Mouse (Mus musculus) brown adipose tissue, adult 24 weeks (tissue): ENCODE measurements around the gene Cep170b. TPM values are rescaled to one million over a fixed set of nuclear protein-coding genes. Genes with fewer than 3 reads are reported as not detected.

Experiments
- H3K27ac ChIP-seq: fragments of 200-500 bp; replicated peaks from 2 replicates; pipeline ENCODE4 v1.5.1; 2012; ENCODE audit warnings: low read depth, mild to moderate bottlenecking, low read length
- H3K4me1 ChIP-seq: fragments of 200-500 bp; 2 replicates; pipeline ENCODE4 v1.6.1; 2012; ENCODE audit warnings: low read length, mixed read lengths; ENCODE audit not compliant: control insufficient read depth, insufficient read depth, insufficient read length
- H3K4me3 ChIP-seq: fragments of 200-500 bp; 2 replicates; pipeline ENCODE4 v1.5.1; 2012; ENCODE audit warnings: low read depth, mild to moderate bottlenecking, low read length, moderate library complexity; ENCODE audit not compliant: insufficient read depth
- polyA plus RNA-seq: library from polyadenylated mRNA; stranded (reverse); fragments of >200 nt; gene quantifications from 2 replicates; pipeline ENCODE4 v1.2.4, GENCODE M21; 2012; ENCODE audit not compliant: missing spikeins, insufficient read depth, insufficient read length

The Cep170b gene
- polyA plus RNA-seq, 1 experiment: 1.6 TPM

DNA sequence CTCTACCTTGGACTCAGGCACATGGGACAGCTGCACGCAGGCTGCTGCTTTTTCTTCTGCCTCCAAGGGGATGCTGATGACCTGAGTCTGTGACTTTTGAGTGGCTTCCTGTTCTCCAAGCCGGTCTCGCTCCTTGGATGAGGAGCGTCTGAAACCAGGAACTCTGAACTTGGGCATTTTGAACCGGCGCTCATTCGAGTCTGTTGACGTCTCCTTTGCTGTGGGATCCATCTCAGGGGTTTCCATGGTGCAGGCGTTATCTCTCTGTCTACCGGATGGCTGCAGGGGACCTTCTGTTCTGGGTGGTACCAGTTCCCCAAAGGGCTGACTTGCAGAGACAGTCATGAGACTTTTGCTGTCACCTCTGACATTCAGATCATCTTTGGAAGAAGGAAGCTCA is 54.2 kb downstream of the Cep170b start:
- Histone ChIP-seq H3K27ac (no peak overlapping the region), H3K4me1 (no peaks in the 10 kb centered on the region), H3K4me3 (no peak overlapping the region)

DNA sequence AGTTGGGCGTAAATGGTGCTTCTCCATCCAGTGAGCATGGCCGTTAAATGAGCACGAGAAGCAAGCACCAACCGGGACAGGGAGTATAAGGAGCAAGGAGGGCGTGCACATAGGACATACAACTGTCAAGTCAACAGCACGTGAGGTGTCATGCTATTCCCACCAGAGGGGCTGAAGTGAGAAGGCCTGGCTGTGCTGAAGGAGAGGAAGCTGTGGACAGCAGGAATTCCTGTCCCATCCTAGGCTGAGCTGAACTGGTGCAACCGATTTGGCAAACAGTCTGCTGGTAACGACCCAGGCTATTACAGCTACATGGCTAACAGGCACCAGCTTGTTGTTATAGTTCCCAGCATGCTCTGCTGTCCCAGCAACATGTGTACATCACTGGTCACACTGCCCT is 70.8 kb downstream of the Cep170b start:
- H3K4me3 ChIP-seq: no peak overlapping the region
- no peaks in the 10 kb centered on the region for H3K4me1 ChIP-seq
- H3K27ac ChIP-seq: no peak overlapping the region

DNA sequence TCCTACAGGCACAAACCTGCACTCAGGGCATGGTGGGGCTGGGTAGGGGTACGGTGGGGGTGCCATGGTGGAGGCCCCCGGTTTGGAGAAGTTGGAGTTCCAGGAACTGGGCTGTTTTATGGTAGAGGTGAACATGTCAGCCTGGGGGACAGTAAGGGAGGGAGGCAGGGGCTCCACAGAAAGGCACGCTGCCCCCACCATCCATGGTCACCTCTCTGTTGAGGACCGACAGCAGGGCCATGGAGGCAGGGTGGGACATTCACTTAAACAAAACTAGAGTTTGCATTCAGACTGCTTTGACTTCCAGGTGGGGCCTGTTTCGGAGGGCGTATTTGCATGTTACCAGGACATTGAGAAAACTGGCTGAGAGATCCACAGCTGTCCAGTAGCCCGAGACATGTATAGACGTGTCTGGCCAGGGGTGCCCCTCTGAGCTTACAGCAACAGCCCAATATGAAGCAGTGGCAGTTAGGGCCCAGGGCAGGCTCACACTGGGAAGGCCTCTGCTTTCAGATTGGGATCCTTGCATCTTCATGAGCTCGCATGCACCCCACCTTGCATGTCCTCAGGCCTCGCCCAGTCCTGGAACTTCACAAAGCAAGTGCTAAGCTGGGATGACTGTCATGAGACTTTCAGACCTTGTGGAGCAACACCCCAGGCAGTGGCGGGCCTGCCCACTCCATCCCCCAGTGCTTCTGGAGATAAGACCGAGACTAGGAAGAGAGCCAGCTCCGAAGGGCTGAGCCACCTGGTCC is 73.5 kb downstream of the Cep170b start:
- Histone ChIP-seq H3K4me3 (peak overlapping the region; percentile 44), H3K27ac (no peak overlapping the region), H3K4me1 (no peaks in the 10 kb centered on the region)

DNA sequence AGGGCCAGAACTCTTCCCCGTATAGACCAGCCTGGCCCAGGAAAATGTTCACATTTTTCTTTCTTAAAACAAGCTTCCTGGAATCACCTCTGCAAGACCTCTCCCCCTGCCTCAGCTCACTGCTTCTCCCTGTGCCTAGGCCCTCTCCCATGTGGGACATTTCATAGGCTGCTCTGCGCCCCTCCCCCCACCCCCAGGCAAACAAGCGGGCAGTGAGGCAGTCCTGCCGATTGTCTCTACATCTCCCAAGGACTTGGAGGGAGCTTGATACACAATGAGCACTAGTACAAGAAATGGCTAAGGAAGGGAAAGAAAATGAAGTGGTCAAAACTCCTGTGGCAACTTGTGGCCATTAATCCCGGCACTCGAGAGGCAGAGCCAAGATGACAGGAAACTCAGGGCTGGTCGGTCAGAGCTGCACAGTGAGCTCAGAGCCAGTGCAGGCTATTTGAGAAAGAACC is 74.1 kb downstream of the Cep170b start:
- H3K4me1 ChIP-seq: no peaks in the 10 kb centered on the region

DNA sequence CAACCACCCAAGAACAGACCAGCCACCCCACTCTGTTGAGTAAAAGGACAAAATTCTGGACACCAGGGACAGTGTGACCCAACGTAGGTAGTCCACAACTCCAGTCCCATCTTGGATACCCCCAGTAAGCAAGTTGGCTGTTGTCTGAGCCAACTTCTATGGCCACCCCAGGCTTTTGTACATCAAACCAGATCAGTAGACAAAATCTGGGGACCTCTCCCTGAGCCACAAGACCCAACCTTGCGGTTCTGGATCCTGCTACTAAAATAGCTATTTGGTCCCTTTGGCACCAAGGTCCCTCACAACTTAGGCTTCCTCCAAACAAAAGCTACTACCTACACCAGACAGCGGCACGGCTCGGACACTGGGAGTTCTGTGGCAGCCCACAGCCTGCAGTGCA is 74.7 kb downstream of the Cep170b start:
- H3K4me1 ChIP-seq: no peaks in the 10 kb centered on the region
- H3K4me3 ChIP-seq: peak overlapping the region; percentile 44
- peak overlapping the region; percentile 30; the same call in 1 of the 2 replicates for H3K27ac ChIP-seq

More for the DNA sequence above, 74.1 kb downstream of the Cep170b start:
- no peak overlapping the region for H3K27ac ChIP-seq
- H3K4me3 ChIP-seq: peak overlapping the region; percentile 44

GRCm38 (mm10) chr12:112795466-112796104 is 75.3 kb downstream of the Cep170b start:
- Histone ChIP-seq H3K4me3 (peak overlapping the region; percentile 44), H3K27ac (peak overlapping the region; percentile 30; the same call in 1 of the 2 replicates), H3K4me1 (no peaks in the 10 kb centered on the region)

Other genes with a start within 250 kb of the Cep170b start
- gene A530016L24Rik, start 231.0 kb upstream of the Cep170b start, polyA plus RNA-seq: 130 and 140 TPM in 2 replicates
- not detected in 2 replicates for gene Tmem179, start 203.7 kb upstream of the Cep170b start, polyA plus RNA-seq
- gene Inf2, start 131.7 kb upstream of the Cep170b start, polyA plus RNA-seq: 12.9 and 13.5 TPM in 2 replicates
- gene Adssl1, start 100.4 kb upstream of the Cep170b start, polyA plus RNA-seq: 34.5 and 46.5 TPM in 2 replicates
- 36.7 and 42.7 TPM in 2 replicates for gene Siva1, start 75.8 kb upstream of the Cep170b start, polyA plus RNA-seq
- gene Akt1, start 45.6 kb upstream of the Cep170b start, polyA plus RNA-seq: 31.5 and 38.8 TPM in 2 replicates
- 0.58 and 0.75 TPM in 2 replicates for gene Zbtb42, start 41.6 kb upstream of the Cep170b start, polyA plus RNA-seq
- 7.5 and 9.4 TPM in 2 replicates for gene Pld4, start 40.2 kb downstream of the Cep170b start, polyA plus RNA-seq
- gene Ahnak2, start 82.2 kb downstream of the Cep170b start, polyA plus RNA-seq: 2.9 and 3.2 TPM in 2 replicates
- 0.63 and 1.7 TPM in 2 replicates for gene Clba1, start 88.5 kb downstream of the Cep170b start, polyA plus RNA-seq
- 3.1 and 5.5 TPM in 2 replicates for gene Cdca4, start 109.0 kb downstream of the Cep170b start, polyA plus RNA-seq
- gene Gpr132, start 147.8 kb downstream of the Cep170b start, polyA plus RNA-seq: not detected in 2 replicates
- 2.2 and 3.2 TPM in 2 replicates for gene Jag2, start 209.3 kb downstream of the Cep170b start, polyA plus RNA-seq
- 19.4 and 23.6 TPM in 2 replicates for gene Nudt14, start 221.7 kb downstream of the Cep170b start, polyA plus RNA-seq